Mouse (Mus musculus): Measurements from ENCODE around the gene Hoxa3.

The Hoxa3 gene

GRCm38 (mm10) chr6:52190906-52191810 lies 22.0 kb downstream of the Hoxa3 start, which contains the start of gene Hoxa4:
Gene Hoxa4 (minus strand): TSS chr6:52191753.
- in situ Hi-C loops (cut with MseI, MboI) = no loop called here

GRCm38 (mm10) chr6:52190410-52190809 lies 22.7 kb downstream of the Hoxa3 start:
- in situ Hi-C loops (cut with MseI, MboI) = no loop called here

- in situ Hi-C loops (cut with MseI, MboI) = no loop called here
These were observed 23.2 kb downstream of the Hoxa3 start for GRCm38 (mm10) chr6:52189909-52190308.

GRCm38 (mm10) chr6:52189172-52189591 lies 24.0 kb downstream of the Hoxa3 start:
- in situ Hi-C loops (cut with MseI, MboI) = no loop called here

- in situ Hi-C loops (cut with MseI, MboI) = no loop called here
These were observed 26.6 kb downstream of the Hoxa3 start for GRCm38 (mm10) chr6:52186500-52186899.

GRCm38 (mm10) chr6:52185834-52186233 lies 27.3 kb downstream of the Hoxa3 start:
- in situ Hi-C loops (cut with MseI, MboI) = no loop called here

GRCm38 (mm10) chr6:52185222-52185621 lies 27.9 kb downstream of the Hoxa3 start:
- in situ Hi-C loops (cut with MseI, MboI) = no loop called here

GRCm38 (mm10) chr6:52184668-52185067 lies 28.5 kb downstream of the Hoxa3 start:
- in situ Hi-C loops (cut with MseI, MboI) = no loop called here

GRCm38 (mm10) chr6:52183311-52184080 lies 29.6 kb downstream of the Hoxa3 start:
- in situ Hi-C loops (cut with MseI, MboI) = no loop called here

GRCm38 (mm10) chr6:52182793-52183192 lies 30.3 kb downstream of the Hoxa3 start:
- in situ Hi-C loops (cut with MseI, MboI) = no loop called here

- in situ Hi-C loops (cut with MseI, MboI) = no loop called here
These were observed 31.1 kb downstream of the Hoxa3 start for GRCm38 (mm10) chr6:52182030-52182429.

GRCm38 (mm10) chr6:52180726-52181125 lies 32.4 kb downstream of the Hoxa3 start:
- in situ Hi-C loops (cut with MseI, MboI) = no loop called here

- in situ Hi-C loops (cut with MseI, MboI) = no loop called here
These were observed 32.9 kb downstream of the Hoxa3 start for GRCm38 (mm10) chr6:52180213-52180710.

- in situ Hi-C loops (cut with MseI, MboI) = no loop called here
These were observed 33.4 kb downstream of the Hoxa3 start for GRCm38 (mm10) chr6:52179690-52180089.

- in situ Hi-C loops (cut with MseI, MboI) = no loop called here
These were observed 34.0 kb downstream of the Hoxa3 start for GRCm38 (mm10) chr6:52178918-52179665.

- in situ Hi-C loops (cut with MseI, MboI) = no loop called here
These were observed 35.3 kb downstream of the Hoxa3 start for GRCm38 (mm10) chr6:52177806-52178205.

- in situ Hi-C loops (cut with MseI, MboI) = no loop called here
These were observed 35.9 kb downstream of the Hoxa3 start, which contains the start of gene 5730596B20Rik for GRCm38 (mm10) chr6:52177061-52177735. Gene 5730596B20Rik (plus strand): TSS chr6:52177498.

- in situ Hi-C loops (cut with MseI, MboI) = no loop called here
These were observed 36.7 kb downstream of the Hoxa3 start for GRCm38 (mm10) chr6:52176391-52176790.

GRCm38 (mm10) chr6:52175864-52176263 lies 37.3 kb downstream of the Hoxa3 start:
- in situ Hi-C loops (cut with MseI, MboI) = no loop called here

- in situ Hi-C loops (cut with MseI, MboI) = no loop called here
These were observed 38.0 kb downstream of the Hoxa3 start for GRCm38 (mm10) chr6:52174968-52175751.
